Comparison of ENCODE assay signal across 8 mouse cellular contexts in genomic region chr2:166906523-166907182, GRCm38 (mm10). TPM values are rescaled to one million over a fixed set of nuclear protein-coding genes. Genes with fewer than 3 reads are reported as not detected.
DNase-seq lines count a peak whose midpoint lies in the region; ATAC-seq and TF ChIP-seq lines count a peak whose summit lies in the region.

No protein-coding gene starts in this region.

- peak; percentile 9 for DNase-seq in heart, adult 8-10 months (ENCODE audit: low spot score)
- DNase-seq in heart, postnatal 25 days (ENCODE audit: low spot score): no peak
- peak; percentile 31 for DNase-seq in G1E (ENCODE audit: low spot score)
- DNase-seq in lung, postnatal 14 days: peak; percentile 13
- peak; percentile 58 for DNase-seq in splenic B cell, adult 2 months (ENCODE audit: low read depth, low spot score)
- no peak for DNase-seq in gastrocnemius, adult 18-20 months (ENCODE audit: low spot score)

- no peaks in the 10 kb centered on the region for H3K27me3 ChIP-seq in G1E (ENCODE audit: insufficient read depth, low read length)
- H3K27me3 ChIP-seq in splenic B cell, adult 2 months (ENCODE audit: control insufficient read depth, insufficient read depth, low read length, poor library complexity, severe bottlenecking): no peaks in the 10 kb centered on the region

- no peak for TF ChIP-seq CTCF in G1E (IDR thresholded peaks at IDR 0.05; ENCODE audit: low read depth, low read length)

- peaks cover 40% of the 10 kb centered on the region for H3K36me3 ChIP-seq in G1E (replicated peaks)
- H3K36me3 ChIP-seq in splenic B cell, adult 2 months (ENCODE audit: control insufficient read depth, insufficient read depth, low read length, poor library complexity, severe bottlenecking): no peaks in the 10 kb centered on the region

- intact Hi-C loops in heart, postnatal 25 days (cut with DNase I): loop anchor here (5.0 kb wide), 1 partner anchor 91 kb away; the partner anchor contains the start of gene Stau1

- H3K4me1 ChIP-seq in G1E (ENCODE audit: insufficient read depth, low read depth, low read length): peaks cover 41% of the 10 kb centered on the region

- H3K4me3 ChIP-seq in G1E (ENCODE audit: low read depth, low read length): peak overlapping the region; percentile 91

- H3K9me3 ChIP-seq in G1E (replicated peaks): no peaks in the 10 kb centered on the region; the same call in 1 of the 2 replicates

- ATAC-seq in G1E (ENCODE audit: extremely low read depth, insufficient number of reproducible peaks, low FRiP score, poor library complexity, severe bottlenecking): 0 out of 2 replicates have a peak, but pooled peaks have one; percentile 4
- peak; percentile 53 for ATAC-seq in erythroid progenitor cell, adult 5-6 weeks (replicated peaks; ENCODE audit: low FRiP score, poor library complexity, severe bottlenecking)
- ATAC-seq in inflammation-experienced regulatory T-cells, adult 6 months: peak; percentile 29

RNA-seq across cellular contexts. Expression of gene Cse1l, which starts 0.8 kb away (rescaled TPM):
- total RNA-seq in heart, adult 8-10 months (2022): 10 to 100 TPM; 36.1 to 50.8 (median 40.1) TPM
- total RNA-seq in heart, postnatal 25 days (2021): 10 to 100 TPM; 39.2 to 41.2 TPM
- total RNA-seq in G1E (2014; fragmentation: Nextera tagmentation): 174 and 182 TPM in 2 replicates
- total RNA-seq in G1E (2017): 124 and 141 TPM in 2 replicates
- 9.9 and 18.2 TPM in 2 replicates for polyA plus RNA-seq in G1E (2012)
- total RNA-seq in erythroid progenitor cell, adult 5-6 weeks (2015; ENCODE audit: low replicate concordance): 65.6 and 96.4 TPM in 2 replicates
- 121 and 143 TPM in 2 replicates for total RNA-seq in erythroid progenitor cell, adult 5-6 weeks (2017; ENCODE audit: low replicate concordance)
- 10 to 100 TPM; 58.2 to 87.3 (median 67.6) TPM for polyA plus RNA-seq in inflammation-experienced regulatory T-cells, adult 6 months (2017; shearing (Covaris generic))
- total RNA-seq in gastrocnemius, adult 18-20 months (2021): 10 to 100 TPM; 51.8 to 59.6 TPM

Comparison
In these comparisons a context has a peak if more than half of its experiments do, and no peak if none do; other contexts are left out.
1. DNase-seq: peak in heart, adult 8-10 months (single experiment), G1E (single experiment), lung, postnatal 14 days (single experiment) and splenic B cell, adult 2 months (single experiment); none in heart, postnatal 25 days (single experiment) and gastrocnemius, adult 18-20 months (single experiment).
2. Peak in every context shown above with its lines, with median percentiles within 50 percentile points of each other: ATAC-seq.